ENCODE assay signal across 8 mouse cellular contexts in genomic region chr2:167586976-167587375, GRCm38 (mm10). TPM values are rescaled to one million over a fixed set of nuclear protein-coding genes. Genes with fewer than 3 reads are reported as not detected.
A peak's percentile ranks its signal among the peaks of the same experiment; 100 is the strongest.
DNase-seq lines count a peak whose midpoint lies in the region; ATAC-seq lines count a peak whose summit lies in the region.

No protein-coding gene starts in this region.

- H3K27ac ChIP-seq in hindbrain, embryonic 10.5 days, result peak overlapping the region; percentile 42
- H3K27ac ChIP-seq in hindbrain, embryonic 13.5 days, result no peak overlapping the region
- H3K27ac ChIP-seq in limb, embryonic 12.5 days, result peak overlapping the region; percentile 53
- H3K27ac ChIP-seq in neural tube, embryonic 15.5 days (replicated peaks), result no peak overlapping the region

- peaks cover 16% of the 10 kb centered on the region for H3K27me3 ChIP-seq in hindbrain, embryonic 10.5 days (ENCODE audit: insufficient read depth, poor library complexity, severe bottlenecking)
- no peaks in the 10 kb centered on the region; the same call in 1 of the 2 replicates for H3K27me3 ChIP-seq in hindbrain, embryonic 13.5 days
- H3K27me3 ChIP-seq in limb, embryonic 12.5 days, result no peaks in the 10 kb centered on the region
- H3K27me3 ChIP-seq in neural tube, embryonic 15.5 days (replicated peaks), result no peaks in the 10 kb centered on the region; the same call in 1 of the 2 replicates

- DNase-seq in hindbrain, embryonic 10.5 days (ENCODE audit: low spot score), result no peak
- peak; percentile 45 for DNase-seq in ZHBTc4 (ENCODE audit: low read depth, low spot score)
- DNase-seq in lung, postnatal 4 days, result peak; percentile 64 to 87
- DNase-seq in testis, postnatal 10 days (ENCODE audit: low spot score), result no peak
- no peak for DNase-seq in urinary bladder, postnatal 10 days (ENCODE audit: low spot score)

- no peak overlapping the region for H3K9ac ChIP-seq in hindbrain, embryonic 13.5 days
- no peak overlapping the region for H3K9ac ChIP-seq in limb, embryonic 12.5 days (replicated peaks)
- H3K9ac ChIP-seq in neural tube, embryonic 15.5 days (replicated peaks), result no peak overlapping the region

- H3K4me2 ChIP-seq in hindbrain, embryonic 13.5 days, result no peak overlapping the region
- H3K4me2 ChIP-seq in limb, embryonic 12.5 days, result no peak overlapping the region
- no peak overlapping the region for H3K4me2 ChIP-seq in neural tube, embryonic 15.5 days

- WGBS in hindbrain, embryonic 10.5 days, result 22% methylated on average over 9 of the region's 9 CpGs
- 25% methylated on average over 9 of the region's 9 CpGs for WGBS in hindbrain, embryonic 13.5 days
- WGBS in limb, embryonic 12.5 days, result 14% methylated on average over 9 of the region's 9 CpGs
- WGBS in neural tube, embryonic 15.5 days, result 17% methylated on average over 9 of the region's 9 CpGs

- ATAC-seq in hindbrain, embryonic 13.5 days (ENCODE audit: low FRiP score), result no peak
- ATAC-seq in limb, embryonic 12.5 days (ENCODE audit: insufficient number of reproducible peaks, insufficient read depth, low FRiP score, low TSS enrichment, low read depth), result no peak
- ATAC-seq in neural tube, embryonic 15.5 days (ENCODE audit: low FRiP score), result no peak

- no peaks in the 10 kb centered on the region for H3K36me3 ChIP-seq in hindbrain, embryonic 10.5 days
- no peaks in the 10 kb centered on the region for H3K36me3 ChIP-seq in hindbrain, embryonic 13.5 days
- H3K36me3 ChIP-seq in limb, embryonic 12.5 days, result no peaks in the 10 kb centered on the region
- H3K36me3 ChIP-seq in neural tube, embryonic 15.5 days, result no peaks in the 10 kb centered on the region

- peaks cover 70% of the 10 kb centered on the region for H3K4me1 ChIP-seq in hindbrain, embryonic 10.5 days (replicated peaks)
- H3K4me1 ChIP-seq in hindbrain, embryonic 13.5 days (replicated peaks), result peaks cover 30% of the 10 kb centered on the region
- peaks cover 62% of the 10 kb centered on the region for H3K4me1 ChIP-seq in limb, embryonic 12.5 days (replicated peaks)
- H3K4me1 ChIP-seq in neural tube, embryonic 15.5 days, result peaks cover 12% of the 10 kb centered on the region

- H3K9me3 ChIP-seq in hindbrain, embryonic 10.5 days, result no peaks in the 10 kb centered on the region
- H3K9me3 ChIP-seq in hindbrain, embryonic 13.5 days, result no peaks in the 10 kb centered on the region
- no peaks in the 10 kb centered on the region for H3K9me3 ChIP-seq in limb, embryonic 12.5 days
- no peaks in the 10 kb centered on the region for H3K9me3 ChIP-seq in neural tube, embryonic 15.5 days (replicated peaks)

- no peak overlapping the region for H3K4me3 ChIP-seq in hindbrain, embryonic 10.5 days
- H3K4me3 ChIP-seq in hindbrain, embryonic 13.5 days, result no peak overlapping the region
- H3K4me3 ChIP-seq in limb, embryonic 12.5 days (replicated peaks), result no peak overlapping the region
- no peak overlapping the region for H3K4me3 ChIP-seq in neural tube, embryonic 15.5 days (replicated peaks)

RNA-seq across cellular contexts. Expression of gene Ube2v1, which starts 44.9 kb away (rescaled TPM):
- polyA plus RNA-seq in hindbrain, embryonic 10.5 days (2016; fragmentation: Nextera tagmentation; extraction: Ambion mirVana), result 385 and 396 TPM in 2 replicates
- 310 and 311 TPM in 2 replicates for polyA plus RNA-seq in hindbrain, embryonic 13.5 days (2015; fragmentation: Nextera tagmentation; extraction: Ambion mirVana)
- polyA plus RNA-seq in limb, embryonic 12.5 days (2016; fragmentation: Nextera tagmentation; extraction: Ambion mirVana), result 264 and 267 TPM in 2 replicates
- polyA plus RNA-seq in neural tube, embryonic 15.5 days (2015; fragmentation: Nextera tagmentation; extraction: Ambion mirVana), result 351 and 371 TPM in 2 replicates

RNA-seq across cellular contexts. Expression of gene Snai1, which starts 49.0 kb away (rescaled TPM):
- polyA plus RNA-seq in hindbrain, embryonic 10.5 days (2016; fragmentation: Nextera tagmentation; extraction: Ambion mirVana), result 45.3 and 45.5 TPM in 2 replicates
- 7.5 and 7.9 TPM in 2 replicates for polyA plus RNA-seq in hindbrain, embryonic 13.5 days (2015; fragmentation: Nextera tagmentation; extraction: Ambion mirVana)
- 69.0 and 82.0 TPM in 2 replicates for polyA plus RNA-seq in limb, embryonic 12.5 days (2016; fragmentation: Nextera tagmentation; extraction: Ambion mirVana)
- 6.3 and 8.6 TPM in 2 replicates for polyA plus RNA-seq in neural tube, embryonic 15.5 days (2015; fragmentation: Nextera tagmentation; extraction: Ambion mirVana)

Comparison
In these comparisons a context has a peak if more than half of its experiments do, and no peak if none do; other contexts are left out.
1. H3K27ac ChIP-seq: peak in hindbrain, embryonic 10.5 days (single experiment) and limb, embryonic 12.5 days (single experiment); none in hindbrain, embryonic 13.5 days (single experiment) and neural tube, embryonic 15.5 days (single experiment).
2. DNase-seq: peak in ZHBTc4 (single experiment) and lung, postnatal 4 days (2 of 2); none in hindbrain, embryonic 10.5 days (single experiment), testis, postnatal 10 days (single experiment) and urinary bladder, postnatal 10 days (single experiment).